Mouse (Mus musculus) intestine, embryonic 14.5 days (tissue): Measurements from ENCODE around the gene Stpg4. TPM values are rescaled to one million over a fixed set of nuclear protein-coding genes. Genes with fewer than 3 reads are reported as not detected.
A peak's percentile ranks its signal among the peaks of the same experiment; 100 is the strongest.

Experiments used
- ATAC-seq: fragments of 200-750 bp; cut with Nextera tagmentation; replicated peaks from 2 replicates; pipeline ENCODE4 v1.8.0; 2017; ENCODE audit warnings: low read depth, moderate number of reproducible peaks, moderate TSS enrichment, moderate library complexity; ENCODE audit not compliant: low FRiP score, low TSS enrichment
- DNase-seq: peaks from one replicate; pipeline ENCODE4 v3.0.0-alpha.2; 2018; ENCODE audit warnings: low spot score
- H3K27ac ChIP-seq: fragments of 300-500 bp; sonication (generic); 2 replicates; pipeline ENCODE4 v1.5.1; 2014; ENCODE audit warnings: low read depth, mild to moderate bottlenecking, control low read depth
- H3K27me3 ChIP-seq: fragments of 300-500 bp; sonication (generic); replicated peaks from 2 replicates; pipeline ENCODE4 v1.6.1; 2014; ENCODE audit warnings: low read length, control low read depth; ENCODE audit not compliant: control insufficient read depth, insufficient read depth
- H3K36me3 ChIP-seq: fragments of 300-500 bp; sonication (generic); 2 replicates; pipeline ENCODE4 v1.6.1; 2014; ENCODE audit warnings: low read length, control low read depth; ENCODE audit not compliant: control insufficient read depth, insufficient read depth
- H3K4me1 ChIP-seq: fragments of 300-500 bp; sonication (generic); replicated peaks from 2 replicates; pipeline ENCODE4 v1.6.1; 2014; ENCODE audit warnings: low read length, control low read depth, mixed read lengths; ENCODE audit not compliant: control insufficient read depth, insufficient read depth
- H3K4me2 ChIP-seq: fragments of 300-500 bp; sonication (generic); 2 replicates; pipeline ENCODE4 v1.6.1; 2014; ENCODE audit warnings: low read length
- H3K4me3 ChIP-seq: fragments of 300-500 bp; sonication (generic); 2 replicates; pipeline ENCODE4 v1.5.1; 2014; ENCODE audit warnings: low read depth, low read length, control low read depth, mixed read lengths
- H3K9ac ChIP-seq: fragments of 300-500 bp; sonication (generic); 2 replicates; pipeline ENCODE4 v1.6.1; 2014; ENCODE audit warnings: mild to moderate bottlenecking, low read length
- H3K9me3 ChIP-seq: fragments of 300-500 bp; sonication (generic); 2 replicates; pipeline ENCODE4 v1.6.1; 2016; ENCODE audit warnings: low read length, control low read depth; ENCODE audit not compliant: control insufficient read depth
- WGBS: fragments of 180-500 bp; shearing (Covaris S2); extraction: QIAGEN DNeasy Blood & Tissue Kit; methylation state at CpG from one replicate; pipeline ENCODE4 v1.1.7; 2014; 5-methylcytosine and 5-hydroxymethylcytosine counted together
- polyA plus RNA-seq: library from polyadenylated mRNA; unstranded; fragments of >200 nt; fragmentation: Nextera tagmentation; extraction: Ambion mirVana; gene quantifications from 2 replicates; pipeline ENCODE4 v1.2.1, GENCODE M21; 2014

Stpg4 gene
- polyA plus RNA-seq, 1 experiment from 2014 or later = not detected

DNA sequence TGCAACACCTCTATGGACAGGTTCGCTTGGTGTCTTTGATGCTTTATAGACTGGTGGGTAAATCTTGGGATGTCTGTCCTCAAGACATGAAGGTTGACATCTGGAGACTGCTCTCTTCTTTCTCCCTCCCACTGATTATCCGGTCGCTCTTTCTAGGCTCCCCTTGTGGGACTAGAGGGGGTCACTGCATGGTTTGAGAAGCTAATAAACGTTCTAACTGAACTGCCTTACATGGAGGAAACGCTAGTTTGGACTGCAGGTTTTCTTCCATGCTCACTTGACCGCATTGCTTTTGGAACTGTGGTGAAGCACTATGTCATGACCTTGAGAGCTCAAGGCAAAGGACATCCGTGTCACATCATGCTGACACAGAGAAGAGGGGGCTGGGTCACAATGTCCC, 25.8 kb upstream of the Stpg4 start:
- Histone ChIP-seq H3K27me3 (no peaks in the 10 kb centered on the region), H3K4me3 (no peak overlapping the region), H3K9me3 (no peaks in the 10 kb centered on the region), H3K9ac (no peak overlapping the region), H3K4me2 (no peak overlapping the region), H3K27ac (no peak overlapping the region), H3K4me1 (peaks cover 11% of the 10 kb centered on the region; the same call in 1 of the 2 replicates), H3K36me3 (no peaks in the 10 kb centered on the region)
- no peak for ATAC-seq
- 84% methylated on average over 7 of the region's 7 CpGs for WGBS
- DNase-seq = peak; percentile 29

DNA sequence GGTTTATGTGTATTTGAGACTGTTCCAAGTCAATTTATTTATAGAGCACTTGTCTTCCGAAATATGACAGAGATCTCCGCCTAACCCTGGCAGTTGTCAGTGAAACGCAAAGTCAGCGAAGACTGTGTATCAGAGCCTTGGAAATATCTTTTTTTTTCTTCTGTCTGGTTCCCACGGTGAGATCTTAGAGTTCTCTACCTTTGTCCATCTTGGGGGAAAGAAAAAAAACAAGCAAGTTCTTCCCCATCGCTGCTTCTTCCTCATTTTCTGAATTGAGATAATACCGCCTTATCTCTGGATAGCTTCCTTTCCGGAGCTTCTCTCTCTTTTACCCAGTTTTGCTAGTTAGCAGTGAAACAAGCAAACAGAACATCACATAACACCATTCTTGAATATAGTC, 21.3 kb upstream of the Stpg4 start:
- H3K27me3 ChIP-seq = no peaks in the 10 kb centered on the region
- H3K4me1 ChIP-seq = peaks cover 10% of the 10 kb centered on the region
- H3K4me3 ChIP-seq = no peak overlapping the region
- H3K9me3 ChIP-seq = no peaks in the 10 kb centered on the region
- H3K27ac ChIP-seq = no peak overlapping the region
- no peak for DNase-seq
- H3K36me3 ChIP-seq = peaks cover 5% of the 10 kb centered on the region; the same call in 1 of the 2 replicates
- H3K9ac ChIP-seq = no peak overlapping the region
- no peak for ATAC-seq
- 90% methylated on average over 8 of the region's 8 CpGs for WGBS
- H3K4me2 ChIP-seq = no peak overlapping the region

DNA sequence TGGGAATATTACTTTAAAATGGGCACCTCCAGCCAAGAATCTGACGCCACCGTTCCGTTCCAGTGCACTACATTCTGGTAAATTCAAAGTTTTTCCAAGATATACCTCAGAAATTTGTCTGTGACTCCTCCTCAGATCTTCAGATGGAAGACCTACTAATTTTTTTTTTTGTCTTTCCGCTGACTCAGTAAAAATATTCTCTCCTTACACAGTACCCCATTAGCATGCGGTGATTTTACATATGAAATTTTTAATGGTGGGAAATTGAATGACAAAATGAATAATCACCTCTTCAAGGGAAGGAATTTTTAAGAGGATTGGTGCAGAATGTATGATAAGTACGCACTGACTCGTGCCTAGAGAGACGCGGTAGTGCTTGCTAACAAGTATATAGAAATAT, 20.8 kb upstream of the Stpg4 start:
- Histone ChIP-seq H3K36me3 (peaks cover 6% of the 10 kb centered on the region; the same call in 1 of the 2 replicates), H3K9me3 (no peaks in the 10 kb centered on the region), H3K4me1 (peaks cover 15% of the 10 kb centered on the region), H3K4me3 (no peak overlapping the region), H3K27me3 (no peaks in the 10 kb centered on the region), H3K27ac (no peak overlapping the region), H3K9ac (no peak overlapping the region), H3K4me2 (no peak overlapping the region)
- DNase-seq = no peak
- ATAC-seq = no peak
- WGBS = 91% methylated on average over 9 of the region's 9 CpGs

DNA sequence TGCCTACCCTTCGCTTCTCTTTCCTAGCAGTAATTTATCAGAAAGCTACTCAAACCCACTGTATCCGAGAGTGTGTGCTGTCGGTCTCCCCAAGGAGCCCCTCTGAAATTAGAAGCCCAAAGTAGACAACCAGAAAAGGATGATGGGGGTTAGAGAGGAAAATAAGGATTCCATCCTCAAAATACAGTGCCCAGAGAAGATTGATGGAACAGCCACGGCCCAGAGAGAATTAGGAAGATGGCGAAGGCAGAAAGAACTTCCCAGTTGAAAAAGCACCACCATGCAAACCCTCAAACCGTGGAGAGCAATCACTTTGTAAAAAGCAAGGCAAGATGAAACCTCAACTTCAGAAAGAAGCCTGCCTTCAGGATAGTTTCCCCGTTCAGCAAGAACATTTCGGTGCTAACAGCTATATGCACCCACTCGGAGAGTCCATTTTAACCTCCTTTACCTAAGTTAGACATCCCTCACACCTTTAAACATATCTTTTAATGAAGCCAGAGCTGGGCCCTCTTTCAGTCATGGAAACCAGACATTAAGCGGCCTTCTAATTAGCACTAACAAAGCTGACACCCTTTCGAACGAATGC, 20.2 kb upstream of the Stpg4 start:
- ATAC-seq = no peak
- no peak for DNase-seq
- H3K9ac ChIP-seq = peak overlapping the region; percentile 98
- peak overlapping the region; percentile 95 for H3K4me3 ChIP-seq
- H3K27ac ChIP-seq = peak overlapping the region; percentile 97
- H3K9me3 ChIP-seq = no peaks in the 10 kb centered on the region
- peaks cover 6% of the 10 kb centered on the region; the same call in 1 of the 2 replicates for H3K36me3 ChIP-seq
- WGBS = 49% methylated on average over 12 of the region's 12 CpGs
- peak overlapping the region; percentile 59 for H3K4me2 ChIP-seq
- H3K4me1 ChIP-seq = peaks cover 22% of the 10 kb centered on the region
- no peaks in the 10 kb centered on the region for H3K27me3 ChIP-seq

DNA sequence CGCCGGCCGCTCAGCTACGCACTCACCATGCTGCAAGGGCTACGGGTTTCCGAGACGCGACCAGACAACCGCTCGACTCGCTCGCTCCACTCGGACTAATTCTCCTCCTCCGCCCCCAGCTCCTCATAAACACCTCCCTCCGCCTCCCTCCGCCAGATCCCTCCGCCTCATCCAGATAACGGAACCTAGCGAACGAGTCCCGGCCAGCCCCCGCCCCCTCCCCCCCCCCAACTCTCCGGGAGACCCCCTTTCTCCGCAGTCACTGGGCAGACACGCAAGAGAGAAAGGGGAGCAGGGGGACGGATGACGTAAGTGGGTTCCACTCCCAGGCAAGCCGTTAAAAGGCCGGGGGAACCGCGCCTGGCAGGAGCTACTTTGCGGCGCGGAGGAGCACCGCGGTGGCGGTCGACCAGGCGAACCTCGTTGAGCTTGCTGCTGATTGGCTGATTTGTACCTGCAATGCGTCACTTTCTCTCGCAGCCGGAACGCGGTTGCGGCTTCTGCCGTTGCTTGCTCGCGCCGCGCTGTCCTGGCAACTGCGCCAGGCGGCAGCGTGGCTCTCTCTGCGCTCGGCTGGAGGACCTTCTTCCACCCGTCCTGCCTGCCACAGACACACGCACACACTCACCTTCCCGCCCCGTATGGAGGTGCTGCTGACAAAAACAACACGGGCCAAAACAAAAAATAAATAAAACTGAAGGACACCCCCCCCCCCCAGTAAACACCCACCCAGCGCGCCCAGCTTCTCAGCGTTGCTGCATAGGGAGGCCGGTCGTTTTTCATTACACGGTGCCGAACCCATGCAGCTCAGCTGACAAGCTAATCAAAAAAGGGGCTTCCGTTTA, 19.4 kb upstream of the Stpg4 start, which contains the start of gene Calm2:
Gene Calm2, minus strand, starts transcription at position 169 of the 845 bp plus-strand sequence.
- DNase-seq = peak; percentile 99
- peak within 1 kb of the TSS; percentile 98 for H3K9ac ChIP-seq
- no peaks in the 10 kb centered on the region for H3K27me3 ChIP-seq
- H3K4me2 ChIP-seq = peak within 1 kb of the TSS; percentile 95
- H3K4me1 ChIP-seq = peaks cover 26% of the 10 kb centered on the region
- under 1% methylated on average over 67 of the region's 69 CpGs for WGBS
- H3K36me3 ChIP-seq = peaks cover 10% of the 10 kb centered on the region
- H3K4me3 ChIP-seq = peak within 1 kb of the TSS; percentile 95
- ATAC-seq = peak; percentile 93
- peak within 1 kb of the TSS; percentile 97 for H3K27ac ChIP-seq
- no peaks in the 10 kb centered on the region for H3K9me3 ChIP-seq

DNA sequence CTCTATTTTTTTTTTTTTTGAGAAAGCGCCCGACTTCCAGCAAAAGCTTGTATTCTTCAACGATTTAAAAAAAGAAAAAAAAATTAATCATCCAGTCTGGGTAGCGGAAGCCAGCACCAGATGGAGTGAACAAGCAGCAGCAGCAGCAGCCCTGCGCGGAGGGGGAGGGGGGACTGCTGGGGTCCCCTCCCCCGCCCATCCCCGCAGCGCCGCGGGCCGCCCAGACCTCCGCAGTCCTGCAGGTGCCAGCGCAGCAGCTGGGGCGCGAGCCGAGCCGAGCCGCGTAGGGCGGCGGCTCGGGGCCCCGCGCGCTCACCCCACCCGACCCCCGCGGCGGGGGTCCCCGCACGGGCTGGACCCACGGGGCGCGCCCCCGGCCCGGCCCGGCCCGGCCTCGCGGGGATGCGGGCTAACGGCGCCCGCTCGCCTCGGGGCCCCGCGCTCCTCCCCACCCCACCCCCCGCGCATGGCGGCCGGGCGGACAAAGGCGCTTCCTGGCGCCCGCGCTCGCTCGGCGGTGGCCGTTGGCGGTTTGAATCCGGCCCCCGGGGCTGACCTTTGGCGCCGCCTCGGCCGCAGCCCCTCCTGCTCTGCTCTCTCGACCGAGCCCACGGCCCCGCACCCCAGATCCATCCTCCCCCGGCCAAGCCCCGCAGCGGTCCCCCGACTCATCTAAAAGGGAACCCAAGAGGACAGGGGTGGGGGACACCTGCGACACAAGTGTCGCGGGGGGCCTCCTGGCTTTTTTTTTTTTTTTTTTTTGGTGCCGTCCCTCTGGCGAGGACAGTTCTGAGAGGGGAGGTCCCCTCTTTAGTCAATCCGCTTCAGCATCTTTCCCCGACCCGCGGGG, 18.6 kb upstream of the Stpg4 start:
- WGBS = 1% methylated on average over 73 of the region's 86 CpGs

DNA sequence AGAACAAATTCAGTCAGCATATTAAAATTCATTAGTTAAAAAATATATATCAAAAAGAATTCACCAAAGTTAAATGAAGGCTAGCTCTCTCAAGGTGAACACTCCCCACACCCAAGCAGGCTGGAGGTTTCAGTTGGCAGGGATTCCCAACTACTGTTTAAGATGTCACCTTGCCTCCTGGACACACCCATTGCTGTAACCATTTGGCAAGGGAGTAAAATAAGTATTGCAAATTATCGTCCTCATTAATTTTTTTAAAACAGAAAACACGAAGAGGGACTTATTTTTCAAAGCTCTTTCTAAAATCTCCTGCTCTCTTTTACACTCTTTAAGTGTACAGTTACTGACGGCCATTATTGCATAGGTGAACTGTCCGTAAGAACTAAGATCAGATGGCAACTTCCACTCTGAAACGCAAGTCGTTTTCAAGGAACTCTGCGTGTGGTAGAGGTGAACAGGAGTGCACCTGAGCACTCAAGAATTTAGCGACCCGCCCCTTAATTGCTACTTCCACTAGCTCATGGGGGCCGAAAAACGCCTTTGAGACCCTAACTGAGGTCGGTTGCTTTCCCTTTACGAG, 17.9 kb upstream of the Stpg4 start:
- DNase-seq = no peak

More for the DNA sequence above, 18.6 kb upstream of the Stpg4 start:
- H3K4me2 ChIP-seq = peak overlapping the region; percentile 95
- peaks cover 26% of the 10 kb centered on the region for H3K4me1 ChIP-seq
- peak; percentile 79 for ATAC-seq
- H3K9ac ChIP-seq = peak overlapping the region; percentile 98
- H3K9me3 ChIP-seq = no peaks in the 10 kb centered on the region
- H3K4me3 ChIP-seq = peak overlapping the region; percentile 95
- H3K27me3 ChIP-seq = no peaks in the 10 kb centered on the region
- DNase-seq = peak; percentile 85
- H3K27ac ChIP-seq = peak overlapping the region; percentile 97
- peaks cover 17% of the 10 kb centered on the region for H3K36me3 ChIP-seq

DNA sequence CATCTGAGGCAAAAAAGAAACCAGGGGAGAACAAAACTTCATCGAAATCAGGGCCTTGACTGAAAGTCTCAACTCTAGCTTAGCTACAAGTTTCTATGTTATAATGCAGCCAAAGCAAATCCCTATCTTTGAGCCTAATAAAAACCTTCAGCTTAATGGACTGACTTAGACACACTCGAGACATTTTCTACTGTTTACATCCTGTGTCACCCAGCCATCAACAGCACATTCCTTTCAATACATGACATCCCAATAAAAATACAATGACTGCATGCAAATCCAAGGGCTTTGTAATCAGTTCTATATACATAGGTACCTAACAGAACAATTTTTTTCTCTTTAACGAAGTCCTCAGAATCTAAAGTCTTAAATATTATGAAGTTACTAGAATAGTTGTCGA, 17.2 kb upstream of the Stpg4 start:
- Histone ChIP-seq H3K27ac (no peak overlapping the region), H3K27me3 (no peaks in the 10 kb centered on the region), H3K9ac (no peak overlapping the region), H3K4me3 (peak overlapping the region; percentile 34), H3K4me1 (peaks cover 26% of the 10 kb centered on the region), H3K4me2 (peak overlapping the region; percentile 95), H3K9me3 (no peaks in the 10 kb centered on the region), H3K36me3 (peaks cover 17% of the 10 kb centered on the region)
- 44% methylated on average over 4 of the region's 4 CpGs for WGBS
- DNase-seq (no peak), ATAC-seq (no peak)

More for the DNA sequence above, 17.9 kb upstream of the Stpg4 start:
- H3K36me3 ChIP-seq = peaks cover 17% of the 10 kb centered on the region
- no peaks in the 10 kb centered on the region for H3K9me3 ChIP-seq
- peak overlapping the region; percentile 97; the same call in 1 of the 2 replicates for H3K27ac ChIP-seq
- peak overlapping the region; percentile 98 for H3K9ac ChIP-seq
- WGBS = 1% methylated on average over 13 of the region's 13 CpGs
- peaks cover 26% of the 10 kb centered on the region for H3K4me1 ChIP-seq
- H3K4me3 ChIP-seq = peak overlapping the region; percentile 95
- H3K4me2 ChIP-seq = peak overlapping the region; percentile 95
- no peaks in the 10 kb centered on the region for H3K27me3 ChIP-seq
- no peak for ATAC-seq
